Mouse (Mus musculus) intestine, embryonic 16.5 days (tissue): ENCODE results near the gene Rxfp3. TPM values are rescaled to one million over a fixed set of nuclear protein-coding genes. Genes with fewer than 3 reads are reported as not detected.
"Not testable (repeated sequence)": the region's sequence is repeated elsewhere in the genome, so short reads cannot be mapped to it uniquely, and the experiment has no call there.

Source experiments
- ATAC-seq: fragments of 200-750 bp; cut with Nextera tagmentation; 2 replicates; pipeline ENCODE4 v1.8.0; 2017; ENCODE audit warnings: moderate TSS enrichment, moderate library complexity
- H3K27ac ChIP-seq: fragments of 300-500 bp; sonication (generic); 2 replicates; pipeline ENCODE4 v1.5.1; 2014; ENCODE audit warnings: mild to moderate bottlenecking, low read length
- H3K27me3 ChIP-seq: fragments of 300-500 bp; sonication (generic); replicated peaks from 2 replicates; pipeline ENCODE4 v1.6.1; 2014; ENCODE audit warnings: low read length, control low read depth, mixed read lengths; ENCODE audit not compliant: control insufficient read depth, insufficient read depth
- H3K36me3 ChIP-seq: fragments of 300-500 bp; sonication (generic); 2 replicates; pipeline ENCODE4 v1.6.1; 2014; ENCODE audit warnings: low read length, control low read depth; ENCODE audit not compliant: control insufficient read depth, insufficient read depth
- H3K4me1 ChIP-seq: fragments of 300-500 bp; sonication (generic); 2 replicates; pipeline ENCODE4 v1.6.1; 2014; ENCODE audit warnings: low read length, control low read depth, mixed read lengths; ENCODE audit not compliant: control insufficient read depth, insufficient read depth
- H3K4me2 ChIP-seq: fragments of 300-500 bp; sonication (generic); 2 replicates; pipeline ENCODE4 v1.6.1; 2014; ENCODE audit warnings: low read depth, low read length, control low read depth
- H3K4me3 ChIP-seq: fragments of 300-500 bp; sonication (generic); 2 replicates; pipeline ENCODE4 v1.5.1; 2014; ENCODE audit warnings: mild to moderate bottlenecking, low read length
- H3K9ac ChIP-seq: fragments of 300-500 bp; sonication (generic); 2 replicates; pipeline ENCODE4 v1.6.1; 2014; ENCODE audit warnings: low read depth, low read length
- H3K9me3 ChIP-seq: fragments of 300-500 bp; sonication (generic); 2 replicates; pipeline ENCODE4 v1.6.1; 2016; ENCODE audit warnings: low read length, control low read depth; ENCODE audit not compliant: control insufficient read depth
- WGBS: fragments of 180-500 bp; shearing (Covaris S2); extraction: QIAGEN DNeasy Blood & Tissue Kit; methylation state at CpG from one replicate; pipeline ENCODE4 v1.1.7; 2014; 5-methylcytosine and 5-hydroxymethylcytosine counted together
- polyA plus RNA-seq: library from polyadenylated mRNA; unstranded; fragments of >200 nt; fragmentation: Nextera tagmentation; extraction: Ambion mirVana; gene quantifications from 2 replicates; pipeline ENCODE4 v1.2.1, GENCODE M21; 2015

Gene Rxfp3
- polyA plus RNA-seq, 1 experiment from 2014 or later = not detected

DNA sequence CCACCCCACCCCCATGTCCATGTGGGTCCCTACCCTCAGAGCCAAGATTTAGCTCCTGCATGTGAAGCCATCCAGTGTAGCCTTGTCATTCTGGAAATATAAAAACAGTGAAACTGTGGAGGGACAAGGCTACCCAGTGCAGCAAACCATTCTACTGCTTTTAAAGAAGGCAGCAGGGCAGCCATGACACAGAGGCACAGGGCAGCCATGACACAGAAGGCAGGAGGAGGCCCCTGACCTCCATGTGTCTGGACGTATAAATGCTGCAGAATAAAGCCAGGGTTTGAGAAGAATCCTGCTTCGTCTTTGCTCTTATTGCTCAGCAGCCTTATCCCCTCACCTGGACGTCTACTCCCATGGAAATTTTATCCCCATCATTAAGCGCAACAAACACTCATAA, 34.0 kb downstream of the Rxfp3 start:
- Histone ChIP-seq H3K9ac (no peak overlapping the region), H3K9me3 (no peaks in the 10 kb centered on the region), H3K4me3 (no peak overlapping the region), H3K36me3 (no peaks in the 10 kb centered on the region), H3K4me2 (no peak overlapping the region), H3K27ac (no peak overlapping the region), H3K4me1 (no peaks in the 10 kb centered on the region), H3K27me3 (no peaks in the 10 kb centered on the region)
- no peak for ATAC-seq
- WGBS = 82% methylated on average over 4 of the region's 4 CpGs

DNA sequence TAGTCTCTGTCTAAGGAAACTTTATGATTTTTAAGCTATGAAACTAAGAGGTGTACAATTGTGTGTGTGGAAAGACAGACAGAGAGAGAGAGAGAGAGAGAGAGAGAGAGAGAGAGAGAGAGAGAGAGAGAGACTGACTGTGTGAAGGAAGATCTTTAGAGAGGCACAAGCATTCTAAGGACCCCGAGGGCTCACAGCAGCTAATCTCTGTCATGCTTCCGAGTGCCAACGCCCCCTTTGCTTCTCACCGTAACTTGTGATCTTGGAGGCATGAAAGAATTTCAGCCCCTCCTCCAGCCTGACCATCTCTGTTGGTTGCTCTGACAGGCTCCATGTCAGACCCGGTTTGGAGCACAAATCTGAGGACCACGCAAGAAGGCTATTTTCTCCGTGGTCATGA, 37.4 kb downstream of the Rxfp3 start, which contains the start of gene Slc45a2:
TSS of gene Slc45a2 (plus strand) at position 301 of the 400 bp plus-strand sequence.
- no peak within 1 kb of the TSS for H3K4me3 ChIP-seq
- no peaks in the 10 kb centered on the region for H3K36me3 ChIP-seq
- no peak within 1 kb of the TSS for H3K4me2 ChIP-seq
- no peaks in the 10 kb centered on the region for H3K27me3 ChIP-seq
- H3K4me1 ChIP-seq = no peaks in the 10 kb centered on the region
- no peaks in the 10 kb centered on the region for H3K9me3 ChIP-seq
- no peak within 1 kb of the TSS for H3K27ac ChIP-seq
- 64% methylated on average over 7 of the region's 7 CpGs for WGBS
- ATAC-seq = no peak
- no peak within 1 kb of the TSS for H3K9ac ChIP-seq

DNA sequence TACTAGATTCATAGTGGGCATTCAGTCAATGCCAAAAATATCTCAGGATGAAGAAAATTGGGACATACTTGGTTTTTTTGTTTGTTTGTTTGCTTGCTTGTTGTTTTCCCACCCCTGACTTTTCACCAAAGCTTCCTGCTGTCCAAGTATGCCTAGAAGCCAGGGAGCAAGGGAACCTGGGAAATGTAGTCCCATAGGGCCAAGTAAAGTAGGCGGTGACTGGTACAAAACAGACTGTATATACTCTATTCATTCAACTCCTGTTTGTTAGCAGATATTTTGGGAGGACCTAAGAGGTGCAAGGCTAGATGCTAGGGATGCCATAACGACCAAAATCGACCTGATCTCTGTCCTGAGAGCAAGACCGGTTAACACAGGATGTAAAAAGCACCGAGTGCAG, 38.0 kb downstream of the Rxfp3 start:
- H3K4me3 ChIP-seq = no peak overlapping the region
- no peak overlapping the region for H3K4me2 ChIP-seq
- 64% methylated on average over 5 of the region's 5 CpGs for WGBS
- no peaks in the 10 kb centered on the region for H3K36me3 ChIP-seq
- H3K4me1 ChIP-seq = no peaks in the 10 kb centered on the region
- H3K27ac ChIP-seq = no peak overlapping the region
- H3K27me3 ChIP-seq = no peaks in the 10 kb centered on the region
- H3K9ac ChIP-seq = no peak overlapping the region
- H3K9me3 ChIP-seq = no peaks in the 10 kb centered on the region
- ATAC-seq = no peak

DNA sequence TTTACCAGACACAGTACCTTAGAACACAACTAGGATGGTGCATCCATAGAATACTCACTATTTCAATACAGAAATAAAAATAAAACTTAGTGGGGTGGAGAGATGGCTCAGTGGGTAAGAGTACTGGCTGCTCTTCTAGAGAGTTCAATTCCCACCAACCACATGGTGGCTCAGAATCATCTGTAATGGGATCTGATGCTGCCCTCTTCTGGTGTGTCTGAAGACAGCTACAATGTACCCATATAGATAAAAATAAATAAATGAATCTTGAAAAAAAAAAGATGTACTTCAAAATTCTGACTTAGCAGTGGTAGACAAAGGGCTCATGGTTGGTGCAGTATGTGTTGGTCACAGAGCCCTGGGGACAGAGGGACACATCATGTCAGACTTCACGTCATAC, 46.2 kb downstream of the Rxfp3 start:
- Histone ChIP-seq H3K27me3 (no peaks in the 10 kb centered on the region), H3K9ac (no peak overlapping the region), H3K9me3 (no peaks in the 10 kb centered on the region), H3K27ac (no peak overlapping the region), H3K36me3 (0 out of 2 replicates have a peak, but pooled peaks cover 3% of the 10 kb centered on the region), H3K4me2 (no peak overlapping the region), H3K4me3 (no peak overlapping the region), H3K4me1 (no peaks in the 10 kb centered on the region)
- ATAC-seq = no peak
- WGBS = 89% methylated on average over 1 of the region's 1 CpGs

DNA sequence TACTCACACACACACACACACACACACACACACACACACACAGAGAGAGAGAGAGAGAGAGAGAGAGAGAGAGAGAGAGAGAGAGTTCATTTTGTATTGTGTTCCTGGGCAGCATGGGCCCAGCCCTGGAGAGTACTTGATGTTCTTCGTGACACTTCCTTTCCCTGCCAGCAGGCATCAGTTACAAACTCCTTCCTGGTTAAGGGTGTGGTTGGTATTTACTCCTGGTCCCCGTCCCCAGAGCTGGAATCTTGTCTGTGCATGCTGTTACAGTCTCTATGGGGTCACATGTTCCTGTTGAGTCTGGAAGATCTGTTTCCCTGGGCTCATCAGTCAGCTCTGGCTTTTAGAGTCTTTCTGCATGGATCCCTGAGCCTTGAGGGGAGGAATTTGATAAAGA, 47.4 kb downstream of the Rxfp3 start:
- no peak overlapping the region for H3K4me2 ChIP-seq
- H3K4me3 ChIP-seq = no peak overlapping the region
- H3K4me1 ChIP-seq = peaks cover 5% of the 10 kb centered on the region; the same call in 1 of the 2 replicates
- no peak overlapping the region for H3K9ac ChIP-seq
- ATAC-seq = no peak
- 33% methylated on average over 2 of the region's 2 CpGs for WGBS
- no peaks in the 10 kb centered on the region for H3K9me3 ChIP-seq
- 0 out of 2 replicates have a peak, but pooled peaks cover 3% of the 10 kb centered on the region for H3K36me3 ChIP-seq
- no peak overlapping the region for H3K27ac ChIP-seq
- H3K27me3 ChIP-seq = no peaks in the 10 kb centered on the region

DNA sequence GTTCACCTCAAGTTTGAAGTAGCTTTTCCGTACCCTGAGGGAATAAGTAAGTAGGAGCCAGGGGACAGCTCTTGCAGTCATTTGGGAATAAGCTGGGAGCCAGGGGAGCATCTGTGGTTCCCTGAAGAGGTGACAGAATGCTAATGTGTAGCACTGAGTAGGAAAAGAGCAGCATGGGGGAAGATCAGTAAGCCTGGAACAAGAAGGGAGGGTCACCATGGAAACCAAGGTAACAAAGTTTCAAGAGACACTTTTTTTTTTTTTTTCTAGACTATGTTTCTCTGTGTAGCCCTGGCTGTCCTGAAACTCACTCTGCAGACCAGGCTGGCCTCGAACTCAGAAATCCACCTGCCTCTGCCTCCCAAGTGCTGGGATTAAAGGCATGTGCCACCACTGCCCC, 51.3 kb downstream of the Rxfp3 start:
- not testable (repeated sequence) for H3K9me3 ChIP-seq, H3K4me2 ChIP-seq, ATAC-seq, H3K4me3 ChIP-seq, H3K36me3 ChIP-seq, H3K9ac ChIP-seq, H3K27me3 ChIP-seq
- Histone ChIP-seq H3K27ac (peak overlapping the region; percentile 91), H3K4me1 (peaks cover 16% of the 10 kb centered on the region; the same call in 1 of the 2 replicates)
- WGBS = 77% methylated on average over 2 of the region's 2 CpGs

DNA sequence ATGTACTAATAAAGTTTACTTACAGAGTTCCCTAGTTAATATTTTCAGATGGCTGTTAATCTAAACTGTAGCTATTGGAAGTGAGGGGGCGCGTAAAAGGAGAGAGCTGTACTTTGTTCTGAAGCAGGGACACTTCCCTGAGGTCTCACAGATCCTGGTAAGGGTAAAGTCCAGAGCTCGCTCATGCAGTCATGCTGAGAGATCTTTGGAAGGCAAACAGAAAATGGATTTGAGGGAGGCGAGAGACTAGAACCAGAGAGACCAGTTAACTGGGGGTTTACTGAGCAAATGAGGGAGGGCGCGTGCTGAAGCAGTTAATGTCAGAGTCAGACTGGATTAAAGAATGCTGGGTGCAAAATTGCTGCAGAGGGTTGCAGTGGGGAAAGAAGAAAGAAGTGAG, 52.0 kb downstream of the Rxfp3 start:
- Histone ChIP-seq H3K4me2 (peak overlapping the region; percentile 26; the same call in 1 of the 2 replicates), H3K9me3 (no peaks in the 10 kb centered on the region), H3K4me1 (peaks cover 18% of the 10 kb centered on the region; the same call in 1 of the 2 replicates), H3K9ac (peak overlapping the region; percentile 50; the same call in 1 of the 2 replicates), H3K4me3 (no peak overlapping the region), H3K36me3 (0 out of 2 replicates have a peak, but pooled peaks cover 3% of the 10 kb centered on the region), H3K27ac (peak overlapping the region; percentile 91), H3K27me3 (no peaks in the 10 kb centered on the region)
- WGBS = 47% methylated on average over 6 of the region's 6 CpGs
- ATAC-seq = peak; percentile 70

Other genes starting within 250 kb of the Rxfp3 start
- 2.2 and 2.7 TPM in 2 replicates for gene C1qtnf3, start 85.7 kb downstream of the Rxfp3 start, polyA plus RNA-seq
- 27.1 and 29.4 TPM in 2 replicates for gene Amacr, start 56.2 kb downstream of the Rxfp3 start, polyA plus RNA-seq
- not detected in 2 replicates for gene Slc45a2, start 37.3 kb downstream of the Rxfp3 start, polyA plus RNA-seq
- gene Adamts12, start 26.8 kb upstream of the Rxfp3 start, polyA plus RNA-seq = 1.4 and 1.7 TPM in 2 replicates